Mouse (Mus musculus) hindbrain, embryonic 13.5 days (tissue): ENCODE measurements around the gene Myo1f. TPM values are rescaled to one million over a fixed set of nuclear protein-coding genes. Genes with fewer than 3 reads are reported as not detected.

Experiments used
- ATAC-seq: fragments of 200-750 bp; cut with Nextera tagmentation; 2 replicates; pipeline ENCODE4 v1.8.0; 2017; ENCODE audit warnings: moderate TSS enrichment; ENCODE audit not compliant: low FRiP score
- H3K27ac ChIP-seq: fragments of 300-500 bp; sonication (generic); 2 replicates; pipeline ENCODE4 v1.5.1; 2015; ENCODE audit warnings: inconsistent platforms, mild to moderate bottlenecking, moderate library complexity
- H3K27me3 ChIP-seq: fragments of 300-500 bp; sonication (generic); 2 replicates; pipeline ENCODE4 v1.6.1; 2015; ENCODE audit warnings: mild to moderate bottlenecking, inconsistent platforms
- H3K36me3 ChIP-seq: fragments of 300-500 bp; sonication (generic); 2 replicates; pipeline ENCODE4 v1.6.1; 2015; ENCODE audit warnings: mild to moderate bottlenecking, inconsistent platforms
- H3K4me1 ChIP-seq: fragments of 300-500 bp; sonication (generic); replicated peaks from 2 replicates; pipeline ENCODE4 v1.6.1; 2015; ENCODE audit warnings: inconsistent platforms
- H3K4me2 ChIP-seq: fragments of 300-500 bp; sonication (generic); 2 replicates; pipeline ENCODE4 v1.6.1; 2015; ENCODE audit warnings: inconsistent platforms, mild to moderate bottlenecking, moderate library complexity
- H3K4me3 ChIP-seq: fragments of 300-500 bp; sonication (generic); 2 replicates; pipeline ENCODE4 v1.5.1; 2015; ENCODE audit warnings: mild to moderate bottlenecking, inconsistent platforms
- H3K9ac ChIP-seq: fragments of 300-500 bp; sonication (generic); 2 replicates; pipeline ENCODE4 v1.6.1; 2015; ENCODE audit warnings: mild to moderate bottlenecking, inconsistent platforms
- H3K9me3 ChIP-seq: fragments of 300-500 bp; sonication (generic); 2 replicates; pipeline ENCODE4 v1.6.1; 2016; ENCODE audit warnings: inconsistent platforms
- WGBS: fragments of 180-500 bp; shearing (Covaris S2); methylation state at CpG from one replicate; pipeline ENCODE4 v1.1.7; 2015; 5-methylcytosine and 5-hydroxymethylcytosine counted together
- polyA plus RNA-seq: library from polyadenylated mRNA; unstranded; fragments of >200 nt; fragmentation: Nextera tagmentation; extraction: Ambion mirVana; gene quantifications from 2 replicates; pipeline ENCODE4 v1.2.1, GENCODE M21; 2015

Myo1f gene
- polyA plus RNA-seq, 1 experiment from 2014 or later, result 2.4 TPM

DNA sequence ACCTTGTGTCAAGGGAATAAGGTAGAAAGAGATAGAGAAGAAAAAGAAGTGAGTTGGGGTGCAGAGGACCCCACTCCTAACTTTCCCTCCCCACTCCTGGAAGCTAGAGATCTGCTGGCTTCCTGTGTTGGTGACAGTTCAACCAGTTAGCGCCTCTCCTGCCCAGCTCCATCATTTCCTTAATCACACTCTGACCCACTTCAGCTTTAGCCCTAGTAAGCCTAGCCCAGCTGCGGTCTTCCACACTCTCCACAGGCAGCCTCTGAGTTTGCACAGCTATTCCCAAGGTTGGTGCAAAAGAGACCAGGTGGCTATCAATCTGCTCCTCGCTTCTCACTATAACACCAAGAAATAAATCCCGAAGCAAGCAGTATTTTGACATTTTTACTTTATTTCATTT, 15.6 kb upstream of the Myo1f start:
- ATAC-seq, result no peak
- 94% methylated on average over 4 of the region's 4 CpGs for WGBS
- no peak overlapping the region for H3K27ac ChIP-seq
- no peak overlapping the region for H3K4me2 ChIP-seq
- peaks cover 62% of the 10 kb centered on the region for H3K36me3 ChIP-seq
- H3K9ac ChIP-seq, result no peak overlapping the region
- no peaks in the 10 kb centered on the region for H3K9me3 ChIP-seq
- no peaks in the 10 kb centered on the region for H3K4me1 ChIP-seq
- H3K4me3 ChIP-seq, result no peak overlapping the region
- H3K27me3 ChIP-seq, result no peaks in the 10 kb centered on the region

DNA sequence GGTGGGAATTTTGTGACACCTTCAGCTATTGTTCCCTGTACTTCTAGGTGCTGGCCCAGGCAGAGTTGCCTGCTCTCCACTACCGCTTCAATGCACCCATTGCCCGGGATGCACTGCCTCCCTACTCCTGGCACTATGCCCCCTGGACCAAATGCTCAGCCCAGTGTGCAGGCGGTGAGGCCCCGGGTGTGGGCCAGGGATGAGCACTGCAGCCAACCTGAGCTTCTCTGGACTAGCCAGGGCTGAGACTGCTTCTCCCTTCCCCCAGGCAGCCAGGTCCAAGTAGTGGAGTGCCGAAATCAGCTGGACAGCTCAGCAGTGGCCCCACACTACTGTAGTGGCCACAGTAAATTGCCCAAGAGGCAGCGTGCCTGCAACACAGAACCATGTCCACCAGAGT, 6.3 kb upstream of the Myo1f start:
- Histone ChIP-seq H3K4me2 (no peak overlapping the region), H3K4me1 (no peaks in the 10 kb centered on the region), H3K27me3 (no peaks in the 10 kb centered on the region), H3K9ac (no peak overlapping the region; the same call in 1 of the 2 replicates), H3K9me3 (no peaks in the 10 kb centered on the region), H3K27ac (no peak overlapping the region), H3K4me3 (no peak overlapping the region), H3K36me3 (peaks cover 74% of the 10 kb centered on the region)
- no peak for ATAC-seq
- WGBS, result 95% methylated on average over 6 of the region's 6 CpGs

DNA sequence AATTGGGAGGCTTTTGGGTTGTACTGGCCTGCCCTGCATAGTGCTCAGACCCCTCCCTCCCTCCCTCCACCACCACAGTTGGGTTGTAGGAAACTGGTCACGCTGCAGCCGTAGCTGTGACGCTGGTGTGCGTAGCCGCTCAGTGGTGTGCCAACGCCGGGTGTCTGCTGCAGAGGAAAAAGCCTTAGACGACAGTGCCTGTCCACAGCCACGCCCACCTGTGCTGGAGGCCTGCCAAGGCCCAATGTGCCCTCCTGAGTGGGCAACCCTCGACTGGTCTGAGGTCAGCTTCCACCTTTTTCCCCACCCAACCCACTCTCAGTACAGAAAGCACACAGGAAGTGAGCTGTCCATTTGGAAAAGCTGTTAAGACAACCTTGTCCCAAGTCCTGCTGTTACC, 5.1 kb upstream of the Myo1f start:
- no peak overlapping the region for H3K27ac ChIP-seq
- H3K27me3 ChIP-seq, result no peaks in the 10 kb centered on the region
- no peak for ATAC-seq
- WGBS, result 87% methylated on average over 10 of the region's 10 CpGs
- no peaks in the 10 kb centered on the region for H3K9me3 ChIP-seq
- H3K4me1 ChIP-seq, result no peaks in the 10 kb centered on the region
- H3K36me3 ChIP-seq, result peaks cover 62% of the 10 kb centered on the region
- H3K4me3 ChIP-seq, result no peak overlapping the region
- H3K9ac ChIP-seq, result no peak overlapping the region
- no peak overlapping the region for H3K4me2 ChIP-seq

DNA sequence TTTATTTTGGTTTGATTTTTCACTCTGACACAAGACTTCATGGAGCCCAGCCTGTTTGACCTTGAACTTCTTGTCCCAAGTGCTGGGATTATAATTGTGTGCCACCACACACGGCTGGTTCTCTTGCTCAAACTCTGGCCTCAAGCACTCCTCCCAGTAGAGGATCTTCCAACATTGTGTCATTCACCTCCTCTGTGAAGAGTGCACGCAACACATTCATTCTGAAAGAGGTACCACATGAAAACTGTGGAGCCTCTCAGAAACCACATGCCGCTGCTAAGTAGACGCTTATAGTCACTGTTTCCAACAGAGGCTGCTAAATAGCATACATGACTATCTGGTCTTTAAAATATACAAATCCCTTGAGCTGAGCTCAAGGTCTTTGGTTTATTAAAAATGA, 3.4 kb upstream of the Myo1f start:
- Histone ChIP-seq H3K4me2 (no peak overlapping the region), H3K36me3 (peaks cover 50% of the 10 kb centered on the region), H3K27me3 (no peaks in the 10 kb centered on the region), H3K27ac (no peak overlapping the region), H3K9ac (no peak overlapping the region), H3K4me3 (no peak overlapping the region), H3K9me3 (no peaks in the 10 kb centered on the region), H3K4me1 (no peaks in the 10 kb centered on the region)
- no peak for ATAC-seq
- WGBS, result 98% methylated on average over 4 of the region's 4 CpGs

DNA sequence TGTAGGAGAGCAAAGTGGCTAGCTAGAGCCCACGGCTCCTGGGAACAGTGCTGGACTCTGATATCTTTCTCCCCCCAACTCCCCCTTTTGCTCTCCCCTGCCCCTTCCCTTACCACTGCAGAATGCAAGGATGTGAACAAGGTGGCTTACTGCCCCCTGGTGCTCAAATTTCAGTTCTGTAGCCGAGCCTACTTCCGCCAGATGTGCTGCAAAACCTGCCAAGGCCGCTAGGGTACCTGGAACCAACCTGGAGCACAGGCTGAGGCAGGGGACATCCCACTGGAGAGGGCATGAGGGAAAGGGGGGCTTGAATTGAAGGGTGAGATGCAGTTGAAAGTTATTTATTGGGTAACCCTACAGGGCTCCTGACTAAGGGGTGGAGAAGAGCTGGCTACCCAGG, 2.5 kb upstream of the Myo1f start:
- Histone ChIP-seq H3K4me3 (no peak overlapping the region), H3K36me3 (peaks cover 43% of the 10 kb centered on the region), H3K4me1 (no peaks in the 10 kb centered on the region), H3K27me3 (no peaks in the 10 kb centered on the region), H3K9ac (no peak overlapping the region), H3K4me2 (no peak overlapping the region), H3K9me3 (no peaks in the 10 kb centered on the region), H3K27ac (no peak overlapping the region)
- WGBS, result 57% methylated on average over 4 of the region's 4 CpGs
- peak; percentile 17; the same call in 1 of the 2 replicates for ATAC-seq

DNA sequence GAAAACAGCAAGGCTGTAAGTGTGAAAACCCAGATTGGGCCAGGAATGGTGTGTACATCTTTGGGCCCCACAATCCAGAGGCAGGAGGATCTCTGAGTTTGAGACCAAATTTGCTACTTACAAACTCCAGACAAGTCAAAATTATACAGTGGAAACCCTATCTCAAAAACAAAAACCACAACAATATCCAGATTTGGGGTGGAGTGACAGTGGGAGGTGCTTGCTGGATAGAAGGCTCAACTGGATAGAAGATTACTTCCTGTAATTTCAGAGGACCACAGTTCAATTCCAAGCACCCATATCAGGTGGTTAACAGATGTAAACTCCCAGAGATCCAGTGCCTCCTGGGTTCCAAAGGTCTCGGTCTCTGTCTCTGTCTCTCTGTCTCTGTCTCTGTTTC, 971 bp upstream of the Myo1f start:
- Histone ChIP-seq H3K9ac (no peak overlapping the region), H3K9me3 (no peaks in the 10 kb centered on the region), H3K27me3 (no peaks in the 10 kb centered on the region), H3K27ac (no peak overlapping the region), H3K4me1 (no peaks in the 10 kb centered on the region), H3K36me3 (peaks cover 29% of the 10 kb centered on the region), H3K4me3 (no peak overlapping the region), H3K4me2 (no peak overlapping the region)
- ATAC-seq, result no peak
- WGBS, result 94% methylated on average over 1 of the region's 1 CpGs

DNA sequence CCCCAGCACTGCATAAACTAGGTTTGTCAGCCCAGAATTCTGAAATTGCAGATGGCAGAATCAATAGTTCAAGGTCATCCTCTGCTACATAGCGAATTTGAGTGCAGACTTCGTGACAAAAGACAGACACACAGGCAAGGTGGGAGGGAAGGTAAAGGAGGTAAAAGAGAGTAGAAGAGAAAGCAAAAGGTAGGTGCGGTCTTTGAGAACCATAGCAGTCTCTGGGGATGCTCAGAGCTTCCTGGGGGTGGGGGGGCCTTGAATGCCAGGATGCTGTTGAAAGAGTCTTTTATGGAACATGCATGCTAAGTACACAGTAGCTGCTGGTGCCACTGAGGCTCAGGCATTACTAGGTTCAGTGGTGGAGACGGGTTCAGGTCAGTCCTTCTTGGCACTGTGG, 2.4 kb downstream of the Myo1f start:
- ATAC-seq, result no peak
- Histone ChIP-seq H3K9me3 (no peaks in the 10 kb centered on the region), H3K27me3 (no peaks in the 10 kb centered on the region), H3K36me3 (peaks cover 9% of the 10 kb centered on the region; the same call in 1 of the 2 replicates), H3K4me2 (no peak overlapping the region), H3K4me3 (no peak overlapping the region), H3K9ac (no peak overlapping the region), H3K4me1 (no peaks in the 10 kb centered on the region), H3K27ac (no peak overlapping the region)
- WGBS, result 74% methylated on average over 4 of the region's 4 CpGs

DNA sequence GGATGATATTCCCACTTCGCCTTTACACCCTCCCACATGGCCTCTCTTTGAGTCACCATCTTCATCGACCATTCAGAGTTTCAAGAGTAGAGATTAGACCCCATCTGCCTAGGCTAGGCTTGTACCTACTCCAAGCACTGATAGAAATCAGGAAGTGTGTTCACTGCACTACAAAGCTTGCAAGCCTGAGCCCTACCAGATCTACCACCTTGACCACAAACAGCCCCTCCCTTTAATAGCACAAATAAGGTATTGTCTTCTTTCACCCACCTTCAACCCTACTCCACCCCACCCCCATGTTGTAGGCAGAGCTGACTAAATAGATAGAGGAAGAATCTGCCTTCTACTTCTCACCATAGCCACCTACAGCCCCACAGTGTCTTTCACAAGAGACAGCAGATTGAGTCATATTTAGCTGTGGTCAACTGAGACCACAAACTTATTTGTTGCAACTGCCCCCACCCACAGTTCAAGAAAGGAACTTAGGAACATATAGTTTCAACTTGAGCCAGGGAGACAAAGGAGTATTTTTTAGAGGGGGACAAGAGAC, 8.1 kb downstream of the Myo1f start:
- H3K27me3 ChIP-seq, result no peaks in the 10 kb centered on the region
- no peak overlapping the region for H3K4me2 ChIP-seq
- H3K9me3 ChIP-seq, result no peaks in the 10 kb centered on the region
- no peaks in the 10 kb centered on the region for H3K36me3 ChIP-seq
- no peak for ATAC-seq
- WGBS, result 79% methylated on average over 2 of the region's 2 CpGs
- H3K9ac ChIP-seq, result no peak overlapping the region
- no peak overlapping the region for H3K27ac ChIP-seq
- no peak overlapping the region for H3K4me3 ChIP-seq
- no peaks in the 10 kb centered on the region for H3K4me1 ChIP-seq

DNA sequence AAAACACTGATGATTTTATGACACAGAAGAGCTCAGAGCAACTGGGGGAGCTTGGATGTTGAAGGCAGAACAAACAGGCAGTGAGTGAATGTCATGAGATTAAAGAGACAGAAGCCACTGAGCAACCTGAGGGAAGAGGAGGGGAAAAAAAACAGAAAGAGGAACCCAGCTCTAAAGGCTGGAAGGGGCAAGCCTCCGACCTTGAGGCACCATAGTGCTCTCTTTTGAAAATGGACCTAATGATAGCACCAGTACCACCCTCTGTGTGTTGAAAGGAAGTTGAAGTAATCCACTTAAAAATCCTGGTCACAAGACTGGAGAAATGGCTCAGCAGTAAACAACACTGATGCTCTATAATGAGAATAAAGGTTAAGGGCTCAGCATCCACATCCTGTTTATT, 9.1 kb downstream of the Myo1f start:
- H3K4me2 ChIP-seq, result no peak overlapping the region
- no peak overlapping the region for H3K4me3 ChIP-seq
- no peaks in the 10 kb centered on the region for H3K4me1 ChIP-seq
- H3K27ac ChIP-seq, result no peak overlapping the region
- no peak overlapping the region for H3K9ac ChIP-seq
- 73% methylated on average over 1 of the region's 1 CpGs for WGBS
- no peaks in the 10 kb centered on the region for H3K36me3 ChIP-seq
- no peaks in the 10 kb centered on the region for H3K27me3 ChIP-seq
- no peaks in the 10 kb centered on the region for H3K9me3 ChIP-seq
- no peak for ATAC-seq

DNA sequence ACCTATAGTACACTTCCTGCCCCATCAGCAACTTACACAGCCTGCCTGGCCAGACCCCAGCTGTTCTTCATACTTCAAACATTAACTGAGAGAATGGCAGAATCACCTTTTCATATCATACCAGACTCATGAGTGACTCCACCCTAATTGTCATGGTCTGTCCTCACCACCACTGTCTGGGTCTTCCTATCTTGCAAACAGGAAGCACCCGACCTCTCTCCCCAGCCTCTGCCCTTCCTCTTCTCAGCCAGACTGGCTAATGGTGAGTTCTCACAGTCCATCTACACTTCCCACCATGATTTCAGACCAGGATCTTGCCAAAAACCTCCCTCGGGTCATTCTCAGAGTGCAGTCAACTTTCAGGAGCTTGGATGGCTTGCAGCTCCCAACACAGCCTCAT, 10.7 kb downstream of the Myo1f start:
- Histone ChIP-seq H3K4me1 (no peaks in the 10 kb centered on the region), H3K9me3 (no peaks in the 10 kb centered on the region), H3K27ac (no peak overlapping the region), H3K4me2 (no peak overlapping the region), H3K36me3 (no peaks in the 10 kb centered on the region), H3K9ac (no peak overlapping the region), H3K27me3 (no peaks in the 10 kb centered on the region), H3K4me3 (no peak overlapping the region)
- ATAC-seq, result no peak
- WGBS, result 80% methylated on average over 2 of the region's 2 CpGs

DNA sequence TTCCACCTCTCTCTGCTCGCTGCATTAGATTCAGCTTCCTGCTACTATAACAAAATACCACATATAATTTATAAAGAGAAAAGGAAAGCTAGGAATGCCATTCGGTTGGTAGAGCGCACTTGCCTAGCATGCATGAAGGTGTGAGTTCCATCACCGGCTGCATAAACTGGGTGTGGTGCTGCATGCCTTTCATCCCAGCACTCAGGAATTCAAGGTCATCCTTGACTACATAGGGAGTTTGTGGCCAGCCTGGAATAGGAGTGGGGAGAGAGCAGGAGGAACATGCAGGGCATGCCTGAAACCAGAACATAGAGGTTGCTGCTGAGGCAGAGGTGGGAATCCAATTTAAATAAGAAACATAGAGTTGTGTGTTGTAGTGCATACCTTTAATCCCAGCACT, 28.6 kb downstream of the Myo1f start:
- Histone ChIP-seq H3K9ac (no peak overlapping the region), H3K4me3 (no peak overlapping the region), H3K27ac (no peak overlapping the region), H3K27me3 (no peaks in the 10 kb centered on the region), H3K4me2 (no peak overlapping the region), H3K36me3 (no peaks in the 10 kb centered on the region), H3K4me1 (no peaks in the 10 kb centered on the region), H3K9me3 (no peaks in the 10 kb centered on the region)
- ATAC-seq, result no peak
- WGBS, result 88% methylated on average over 4 of the region's 4 CpGs

DNA sequence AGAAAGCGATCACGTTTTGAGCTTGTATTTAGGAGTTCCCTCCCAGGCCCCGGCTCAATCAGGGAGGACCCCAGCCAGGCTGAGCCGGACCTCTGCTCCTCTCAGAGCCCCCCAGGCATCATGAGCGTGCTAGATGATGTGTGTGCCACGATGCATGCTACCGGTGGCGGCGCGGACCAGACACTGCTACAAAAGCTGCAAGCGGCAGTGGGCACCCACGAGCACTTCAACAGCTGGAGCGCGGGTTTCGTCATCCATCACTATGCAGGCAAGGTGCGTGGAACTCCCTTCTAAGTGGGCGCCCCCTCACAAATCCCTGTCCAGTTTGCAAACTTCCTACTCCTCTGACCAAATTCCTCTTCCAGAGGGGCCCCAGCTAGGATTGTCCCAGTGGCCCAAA, 30.5 kb downstream of the Myo1f start:
- no peaks in the 10 kb centered on the region for H3K4me1 ChIP-seq
- no peak overlapping the region for H3K9ac ChIP-seq
- no peak overlapping the region for H3K4me2 ChIP-seq
- no peaks in the 10 kb centered on the region for H3K27me3 ChIP-seq
- H3K9me3 ChIP-seq, result no peaks in the 10 kb centered on the region
- no peak overlapping the region for H3K4me3 ChIP-seq
- no peak for ATAC-seq
- WGBS, result 75% methylated on average over 17 of the region's 17 CpGs
- no peak overlapping the region for H3K27ac ChIP-seq
- H3K36me3 ChIP-seq, result no peaks in the 10 kb centered on the region

DNA sequence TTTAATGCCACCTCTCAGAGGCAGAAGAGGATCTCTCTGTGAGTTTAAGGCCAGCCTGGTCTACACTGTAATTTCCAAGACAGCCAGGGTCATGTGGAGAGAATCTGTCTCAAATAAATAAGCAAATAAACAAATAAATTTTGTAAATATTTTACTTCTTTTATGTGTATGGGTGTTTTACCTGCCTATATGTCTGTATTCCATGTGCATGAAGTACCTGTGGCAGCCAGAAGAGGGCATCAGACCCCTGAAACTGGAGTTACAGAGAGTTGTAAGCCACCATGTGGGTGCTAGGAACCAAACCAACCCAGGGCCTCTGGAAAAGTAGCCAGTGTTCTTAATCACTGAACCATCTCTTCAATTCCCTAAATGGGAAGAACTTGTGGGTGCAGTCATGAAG, 41.8 kb downstream of the Myo1f start:
- Histone ChIP-seq H3K9ac (no peak overlapping the region), H3K36me3 (no peaks in the 10 kb centered on the region), H3K27ac (no peak overlapping the region), H3K9me3 (peaks cover 4% of the 10 kb centered on the region; the same call in 1 of the 2 replicates), H3K27me3 (no peaks in the 10 kb centered on the region), H3K4me1 (no peaks in the 10 kb centered on the region), H3K4me3 (no peak overlapping the region), H3K4me2 (no peak overlapping the region)
- no peak for ATAC-seq
